Mouse (Mus musculus): ENCODE results near the gene Nek7.

GRCm38 (mm10) chr1:138608336-138608735 is 11.6 kb downstream of the Nek7 start:
- TF ChIP-seq CTCF (IDR thresholded peaks at IDR 0.05; ENCODE audit: low read depth) (no peak), EP300 (IDR thresholded peaks at IDR 0.05; ENCODE audit: low read depth) (no peak)

Measured in liver, postnatal 0 days (tissue).